Mouse (Mus musculus): Measurements from ENCODE around the gene Gal3st2c. TPM values are rescaled to one million over a fixed set of nuclear protein-coding genes. Genes with fewer than 3 reads are reported as not detected.

Gene Gal3st2c
- total and polyA plus RNA-seq, 3 experiments, result under 0.01 to 0.06 TPM; not detected in 1

DNA sequence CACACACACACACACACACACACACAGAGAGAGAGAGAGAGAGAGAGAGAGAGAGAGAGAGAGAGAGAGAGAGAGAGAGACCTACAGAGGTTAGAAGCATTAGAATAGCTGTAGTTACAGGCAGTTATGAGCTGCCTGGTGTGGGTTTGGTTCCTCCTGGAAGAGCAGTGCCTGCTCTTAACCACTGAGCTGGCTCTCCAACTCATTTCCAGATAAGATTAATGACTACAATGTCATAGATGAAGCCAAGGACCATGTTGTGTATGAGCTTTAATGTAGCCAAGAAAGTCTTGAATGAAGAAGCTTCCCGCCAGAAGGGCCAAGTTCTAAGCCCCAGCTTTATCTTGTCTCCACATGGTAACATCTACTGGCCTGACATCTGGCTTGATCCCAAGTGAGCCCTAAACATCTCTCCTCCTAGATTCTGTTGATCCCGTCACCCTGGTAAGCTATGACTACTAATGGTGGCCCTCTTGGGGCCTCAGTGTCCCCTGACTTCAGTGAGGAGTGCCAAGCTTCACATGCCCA, 42.8 kb downstream of the Gal3st2c start (continued):
- no peak for TF ChIP-seq USF1 (IDR thresholded peaks at IDR 0.05; ENCODE audit: low read depth, low read length)
- TF ChIP-seq HCFC1 (IDR thresholded peaks at IDR 0.05; ENCODE audit: low read depth, low read length), result no peak

DNA sequence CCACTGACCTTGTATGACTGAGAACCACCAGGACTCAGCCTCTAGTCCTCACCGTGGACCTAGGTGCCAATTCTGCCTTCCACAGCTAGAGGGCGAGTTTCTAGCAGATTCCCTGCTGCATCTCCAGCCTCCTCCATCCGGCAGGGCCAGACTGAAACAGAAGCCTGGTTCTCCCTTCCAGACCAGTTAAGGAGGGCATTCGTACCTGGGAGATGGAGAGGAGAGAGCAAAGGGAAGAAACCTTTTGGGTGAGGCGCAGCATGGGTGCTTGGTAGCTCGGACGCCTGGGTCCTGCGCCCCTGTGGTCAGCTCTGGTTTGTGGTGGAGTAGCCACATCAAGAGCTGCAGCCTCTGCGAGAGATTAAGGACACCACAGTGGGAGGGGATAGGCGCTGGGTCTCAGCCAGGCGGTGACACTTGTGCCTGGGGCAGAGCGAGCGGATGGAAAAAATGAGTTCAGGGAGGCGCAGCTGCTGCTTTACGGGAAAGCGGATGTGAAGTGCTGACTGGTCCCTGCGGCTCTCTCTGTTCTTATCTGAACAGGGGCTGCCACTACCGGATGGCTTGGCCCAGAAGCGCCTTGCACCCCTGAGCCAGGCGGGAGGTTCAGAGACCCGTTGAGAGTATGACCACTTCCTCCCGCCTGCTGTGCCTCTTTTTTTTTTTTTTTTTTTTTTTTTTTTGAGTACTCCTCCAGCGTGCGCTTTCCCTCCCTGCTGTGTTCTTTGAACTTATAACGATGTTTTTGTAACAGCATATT, 44.9 kb downstream of the Gal3st2c start:
- Histone ChIP-seq H3K79me2 (ENCODE audit: control insufficient read depth, insufficient read depth, low read length, poor library complexity) (no peaks in the 10 kb centered on the region), H3K27me3 (ENCODE audit: control insufficient read depth in 1 of 2, insufficient read depth in 2 of 2, low read length in 2 of 2) (no peaks in the 10 kb centered on the region), H3K9me3 (replicated peaks; ENCODE audit: insufficient read depth, low read length) (no peaks in the 10 kb centered on the region), H3K9ac (ENCODE audit: control insufficient read depth, low read depth, low read length, poor library complexity, severe bottlenecking) (peak overlapping the region; percentile 66), H3K4me1 (ENCODE audit: control insufficient read depth in 1 of 2, insufficient read depth in 2 of 2, low read length in 2 of 2) (peaks cover 16 to 28% of the 10 kb centered on the region in 2 experiments), H3K4me3 (ENCODE audit: control insufficient read depth in 1 of 2, insufficient read depth in 1 of 2, low read depth in 2 of 2, low read length in 2 of 2) (peak overlapping the region; percentile 54 to 73), H3K36me3 (ENCODE audit: control insufficient read depth in 1 of 2, insufficient read depth in 2 of 2, low read length in 2 of 2) (peaks cover 0 to 25% of the 10 kb centered on the region in 2 experiments; a peak in 2 of 4 replicates), H3K27ac (ENCODE audit: control insufficient read depth, low read depth, low read length) (peak overlapping the region; percentile 92)
- DNase-seq (ENCODE audit: low read depth, low spot score), result peak; percentile 97
- TF ChIP-seq NRF1 (IDR thresholded peaks at IDR 0.05; ENCODE audit: insufficient read depth, low read depth, low read length, poor library complexity, severe bottlenecking) (peak; percentile 2; the same call in 1 of the 2 replicates), POLR2A (IDR thresholded peaks at IDR 0.05; ENCODE audit: control insufficient read depth in 1 of 2, insufficient read depth in 1 of 2, low read depth in 1 of 2, low read length in 2 of 2, poor library complexity in 1 of 2) (peak; percentile 32 to 75; a peak in 3 of 4 replicates), POLR2AphosphoS5 (IDR thresholded peaks at IDR 0.05; ENCODE audit: borderline replicate concordance, low read depth, low read length) (no peak), E2F4 (IDR thresholded peaks at IDR 0.05; ENCODE audit: borderline replicate concordance, low read depth, low read length) (peak; percentile 66; the same call in 1 of the 2 replicates), KAT2A (conservative IDR thresholded peaks at IDR 0.05; ENCODE audit: low read depth, low read length) (peak; percentile 46; the same call in 1 of the 2 replicates), ELF1 (IDR thresholded peaks at IDR 0.05; ENCODE audit: low read depth, low read length) (peak; percentile 44), USF1 (IDR thresholded peaks at IDR 0.05; ENCODE audit: low read depth, low read length) (no peak), MAZ (IDR thresholded peaks at IDR 0.05; ENCODE audit: low read depth, low read length) (peak; percentile 53; the same call in 1 of the 2 replicates), MXI1 (IDR thresholded peaks at IDR 0.05; ENCODE audit: low read depth, low read length) (peak; percentile 47), MYB (IDR thresholded peaks at IDR 0.05; ENCODE audit: low read depth, low read length) (peak; percentile 58), TCF12 (IDR thresholded peaks at IDR 0.05; ENCODE audit: low read depth, low read length) (peak; percentile 49; the same call in 1 of the 2 replicates), CTCF (IDR thresholded peaks at IDR 0.05 in 2 of 3, conservative IDR thresholded peaks at IDR 0.05 in 1 of 3; ENCODE audit: control insufficient read depth in 1 of 3, insufficient read depth in 1 of 3, low read depth in 2 of 3, low read length in 3 of 3, poor library complexity in 1 of 3, severe bottlenecking in 1 of 3) (peak; percentile 81 to 94 (median 94)), RCOR1 (IDR thresholded peaks at IDR 0.05; ENCODE audit: low read depth, low read length) (peak; percentile 81), MYC (IDR thresholded peaks at IDR 0.05; ENCODE audit: low read depth, low read length) (no peak), MEF2A (IDR thresholded peaks at IDR 0.05; ENCODE audit: extremely low read depth, insufficient replicate concordance, low read depth, low read length, poor library complexity, severe bottlenecking) (no peak), UBTF (IDR thresholded peaks at IDR 0.05; ENCODE audit: borderline replicate concordance, insufficient read depth, low read depth, low read length) (no peak), HCFC1 (IDR thresholded peaks at IDR 0.05; ENCODE audit: low read depth, low read length) (peak; percentile 76), ZNF384 (IDR thresholded peaks at IDR 0.05; ENCODE audit: low read depth, low read length) (peak; percentile 98), JUND (IDR thresholded peaks at IDR 0.05; ENCODE audit: low read depth, low read length) (no peak), ZKSCAN1 (IDR thresholded peaks at IDR 0.05; ENCODE audit: low read depth, low read length) (peak; percentile 65; the same call in 1 of the 2 replicates), TBP (IDR thresholded peaks at IDR 0.05; ENCODE audit: low read depth, low read length) (peak; percentile 64; the same call in 1 of the 2 replicates), ETS1 (IDR thresholded peaks at IDR 0.05; ENCODE audit: low read depth, low read length) (peak; percentile 74; the same call in 1 of the 2 replicates), ZMIZ1 (IDR thresholded peaks at IDR 0.05; ENCODE audit: low read depth, low read length) (peak; percentile 36; the same call in 1 of the 2 replicates), GABPA (IDR thresholded peaks at IDR 0.05; ENCODE audit: low read depth, low read length) (peak; percentile 56; the same call in 1 of the 2 replicates), SIN3A (IDR thresholded peaks at IDR 0.05; ENCODE audit: low read length) (peak; percentile 47), RAD21 (IDR thresholded peaks at IDR 0.05; ENCODE audit: low read depth, low read length) (peak; percentile 50), CHD1 (IDR thresholded peaks at IDR 0.05; ENCODE audit: low read depth, low read length) (peak; percentile 96), POLR2AphosphoS2 (IDR thresholded peaks at IDR 0.05; ENCODE audit: low read length) (no peak), MAX (IDR thresholded peaks at IDR 0.05; ENCODE audit: low read length) (peak; percentile 87), BHLHE40 (IDR thresholded peaks at IDR 0.05; ENCODE audit: borderline replicate concordance, low read depth, low read length) (peak; percentile 60), ZC3H11A (IDR thresholded peaks at IDR 0.05; ENCODE audit: low read depth, low read length) (peak; percentile 46), CHD2 (IDR thresholded peaks at IDR 0.05; ENCODE audit: low read length) (no peak; the same call in 1 of the 2 replicates)
